Mouse (Mus musculus) small intestine, adult 2 months (tissue): ENCODE measurements around the gene Acvr1b. TPM values are rescaled to one million over a fixed set of nuclear protein-coding genes. Genes with fewer than 3 reads are reported as not detected.
A peak's percentile ranks its signal among the peaks of the same experiment; 100 is the strongest.

Experiments
- H3K27ac ChIP-seq: fragments of 200-500 bp; 2 replicates; pipeline ENCODE4 v1.5.1; 2012; ENCODE audit warnings: low read depth, low read length, control low read depth, inconsistent platforms; ENCODE audit not compliant: insufficient read depth
- H3K27me3 ChIP-seq: fragments of 200-500 bp; 2 replicates; pipeline ENCODE4 v1.6.1; 2012; ENCODE audit warnings: mild to moderate bottlenecking, moderate library complexity, low read length, inconsistent platforms; ENCODE audit not compliant: control insufficient read depth, insufficient read depth
- H3K36me3 ChIP-seq: fragments of 200-500 bp; 2 replicates; pipeline ENCODE4 v1.6.1; 2012; ENCODE audit warnings: mild to moderate bottlenecking, low read length, control low read depth, inconsistent platforms; ENCODE audit not compliant: control insufficient read depth, insufficient read depth
- H3K4me1 ChIP-seq: fragments of 200-500 bp; 2 replicates; pipeline ENCODE4 v1.6.1; 2012; ENCODE audit warnings: low read length, inconsistent platforms, mixed read lengths; ENCODE audit not compliant: control insufficient read depth, insufficient read depth, insufficient read length
- H3K4me3 ChIP-seq: fragments of 200-500 bp; 2 replicates; pipeline ENCODE4 v1.5.1; 2012; ENCODE audit warnings: low read depth, mild to moderate bottlenecking, control low read depth, inconsistent platforms, low read length, moderate library complexity
- CTCF ChIP-seq: fragments of 200-500 bp; IDR thresholded peaks from 2 replicates; pipeline ENCODE4 v1.5.1; 2012; ENCODE audit warnings: low read depth, mild to moderate bottlenecking, control low read depth, inconsistent platforms, low read length, moderate library complexity, mixed read lengths; ENCODE audit not compliant: insufficient replicate concordance, insufficient read length; ENCODE audit errors: extremely low read depth
- POLR2A ChIP-seq: fragments of 200-500 bp; IDR thresholded peaks from 2 replicates; pipeline ENCODE4 v1.6.1; 2012; ENCODE audit warnings: low read depth, mild to moderate bottlenecking, control low read depth, inconsistent platforms, low read length, moderate library complexity
- WGBS: fragments of 180-500 bp; shearing (Covaris S2); methylation state at CpG from one replicate; pipeline ENCODE4 v1.1.7; 2018; 5-methylcytosine and 5-hydroxymethylcytosine counted together
- polyA plus RNA-seq: library from polyadenylated mRNA; depleted of rRNA; stranded (reverse); fragments of >200 nt; gene quantifications from 2 replicates; pipeline ENCODE4 v1.2.3, GENCODE M21; 2012

The Acvr1b gene
- polyA plus RNA-seq, 1 experiment: 46.0 TPM

DNA sequence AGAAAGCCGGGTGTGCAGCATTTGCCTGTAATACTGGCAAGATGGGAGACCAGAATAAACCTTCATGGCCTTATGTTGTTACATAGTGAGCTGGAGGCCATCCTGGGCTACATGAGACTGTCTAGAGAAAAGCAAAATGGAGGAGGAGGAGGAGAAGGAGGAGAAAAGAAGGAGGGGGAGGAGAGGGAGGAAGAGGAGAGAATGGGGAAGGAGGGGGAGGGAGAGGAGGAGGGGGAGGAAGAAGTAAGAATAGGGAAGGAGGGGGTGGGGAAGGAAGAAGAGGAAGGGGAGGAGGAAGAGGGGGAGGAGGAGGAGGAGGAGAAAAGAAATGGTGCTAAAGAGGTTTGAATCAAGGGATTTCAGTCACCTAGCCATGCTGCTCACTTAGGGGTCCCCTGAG lies 13.7 kb upstream of the Acvr1b start:
- no peak overlapping the region for H3K27ac ChIP-seq
- no peaks in the 10 kb centered on the region for H3K36me3 ChIP-seq
- TF ChIP-seq CTCF (no peak), POLR2A (no peak)
- 54% methylated on average over 1 of the region's 1 CpGs for WGBS
- H3K4me1 ChIP-seq: peaks cover 14% of the 10 kb centered on the region
- H3K27me3 ChIP-seq: no peaks in the 10 kb centered on the region
- H3K4me3 ChIP-seq: no peak overlapping the region

DNA sequence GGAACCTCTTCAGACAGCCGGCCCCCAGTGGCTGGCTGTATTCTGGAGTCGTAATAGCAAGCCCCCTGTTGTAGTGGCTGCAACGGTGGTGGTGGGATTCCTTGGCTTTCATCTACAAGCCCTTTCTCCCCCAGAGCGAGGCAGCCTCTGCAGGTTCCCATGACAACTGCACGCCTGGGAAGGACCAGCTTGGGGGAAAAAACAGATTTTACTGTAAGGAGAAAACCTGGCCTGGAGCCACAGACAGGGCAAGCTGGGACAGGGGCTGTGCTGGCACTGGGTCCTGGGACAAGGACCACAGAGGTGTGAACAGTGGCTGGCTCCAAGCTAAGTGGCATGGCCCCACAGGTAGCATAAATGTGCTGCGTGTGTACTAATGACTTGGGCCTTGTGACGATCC lies 13.3 kb upstream of the Acvr1b start:
- Histone ChIP-seq H3K4me1 (peaks cover 14% of the 10 kb centered on the region), H3K27me3 (no peaks in the 10 kb centered on the region), H3K36me3 (no peaks in the 10 kb centered on the region), H3K4me3 (no peak overlapping the region), H3K27ac (no peak overlapping the region)
- WGBS: 83% methylated on average over 7 of the region's 7 CpGs
- no peak for TF ChIP-seq POLR2A
- no peak for TF ChIP-seq CTCF

DNA sequence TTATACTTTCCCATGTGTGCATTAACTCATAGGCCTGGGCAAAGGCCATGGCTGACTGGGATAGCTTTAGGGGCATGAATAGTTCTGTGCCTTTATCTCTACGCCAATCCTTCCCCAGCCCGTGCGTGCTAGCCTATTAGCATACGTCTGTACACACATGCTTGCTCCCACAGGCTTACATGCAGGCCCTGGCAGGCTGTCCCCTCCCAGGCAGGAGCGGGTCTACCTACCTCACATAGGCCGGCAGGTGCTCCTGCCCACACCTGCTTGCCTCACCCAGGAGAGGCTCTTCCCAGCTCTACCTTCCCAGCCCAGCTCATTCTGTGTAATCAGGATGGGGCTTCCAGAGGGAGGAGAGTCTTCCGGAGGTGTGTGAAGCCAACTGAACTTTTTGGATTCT lies 12.3 kb upstream of the Acvr1b start:
- 25% methylated on average over 7 of the region's 7 CpGs for WGBS
- H3K27ac ChIP-seq: peak overlapping the region; percentile 20
- TF ChIP-seq CTCF (no peak), POLR2A (no peak)

DNA sequence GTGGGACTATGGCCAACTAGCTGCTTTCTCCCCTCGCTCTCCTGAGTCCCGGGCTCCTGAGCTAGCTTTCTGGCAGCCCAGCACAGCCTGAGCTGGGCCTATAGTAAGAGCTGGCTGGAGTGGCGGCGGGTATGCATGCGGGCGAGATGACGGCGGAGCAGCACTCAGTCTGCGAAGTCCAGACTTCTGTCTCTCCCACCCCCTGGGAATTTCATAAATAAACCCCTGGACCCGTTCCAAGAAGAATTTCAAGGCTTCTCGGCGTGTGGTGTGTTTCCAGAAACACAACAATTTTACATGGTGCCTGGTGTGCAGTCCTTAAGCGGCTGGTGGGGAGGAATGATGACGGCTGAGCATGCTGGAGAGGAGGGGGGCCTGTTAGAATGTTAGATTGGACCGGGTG lies 10.8 kb upstream of the Acvr1b start:
- Histone ChIP-seq H3K27me3 (no peaks in the 10 kb centered on the region), H3K27ac (no peak overlapping the region), H3K4me3 (peak overlapping the region; percentile 2; the same call in 1 of the 2 replicates), H3K36me3 (no peaks in the 10 kb centered on the region), H3K4me1 (peaks cover 26% of the 10 kb centered on the region)
- WGBS: 27% methylated on average over 15 of the region's 15 CpGs
- TF ChIP-seq POLR2A: no peak
- no peak for TF ChIP-seq CTCF

More for the DNA sequence above, 12.3 kb upstream of the Acvr1b start:
- Histone ChIP-seq H3K27me3 (no peaks in the 10 kb centered on the region), H3K4me1 (peaks cover 20% of the 10 kb centered on the region), H3K36me3 (no peaks in the 10 kb centered on the region), H3K4me3 (no peak overlapping the region)

DNA sequence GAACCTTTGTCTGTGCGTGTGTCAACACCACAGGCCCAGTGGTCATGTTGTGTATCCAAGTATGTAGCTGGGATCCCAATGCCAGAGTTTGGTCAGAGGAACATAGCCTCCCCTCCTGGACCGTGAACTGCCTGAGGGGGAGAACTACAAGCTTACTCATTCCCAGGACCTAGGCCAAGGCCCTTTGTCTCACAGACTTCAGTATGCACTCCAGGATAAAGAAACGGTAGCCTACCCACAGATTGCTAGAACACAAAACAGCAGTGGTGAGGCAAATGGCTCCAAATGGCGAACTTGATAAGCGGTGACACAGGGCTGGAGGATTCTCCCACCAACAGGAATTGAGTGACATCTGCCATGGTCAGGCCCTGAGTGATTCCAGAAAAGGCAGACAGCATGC lies 10.0 kb upstream of the Acvr1b start:
- peak overlapping the region; percentile 93 for H3K27ac ChIP-seq
- 34% methylated on average over 5 of the region's 5 CpGs for WGBS

DNA sequence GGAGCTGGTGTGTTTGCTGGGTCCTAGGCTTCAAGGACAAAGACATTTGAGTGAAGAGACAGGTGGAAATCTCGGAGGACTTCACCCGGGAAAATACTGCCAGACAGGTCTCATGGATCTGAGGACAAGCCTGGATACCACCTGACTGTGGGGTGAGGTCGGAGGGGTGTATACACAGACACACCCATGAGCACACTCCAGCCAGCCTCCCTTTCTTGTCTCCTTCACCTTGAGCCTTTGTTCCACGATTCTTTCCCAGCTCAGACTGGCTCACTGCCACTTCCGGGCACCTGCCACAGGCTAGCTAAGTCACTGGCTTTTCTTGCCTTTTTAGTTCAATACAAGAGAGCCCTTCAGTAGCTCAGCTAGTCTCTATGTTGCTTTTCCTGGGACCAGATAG lies 9.6 kb upstream of the Acvr1b start:
- H3K36me3 ChIP-seq: no peaks in the 10 kb centered on the region
- H3K4me1 ChIP-seq: peaks cover 26% of the 10 kb centered on the region
- WGBS: 22% methylated on average over 5 of the region's 5 CpGs
- H3K27me3 ChIP-seq: no peaks in the 10 kb centered on the region
- H3K27ac ChIP-seq: peak overlapping the region; percentile 93
- TF ChIP-seq POLR2A (no peak), CTCF (no peak)
- H3K4me3 ChIP-seq: peak overlapping the region; percentile 31

More for the DNA sequence above, 10.0 kb upstream of the Acvr1b start:
- peak overlapping the region; percentile 31 for H3K4me3 ChIP-seq
- H3K36me3 ChIP-seq: no peaks in the 10 kb centered on the region
- H3K4me1 ChIP-seq: peaks cover 26% of the 10 kb centered on the region
- TF ChIP-seq POLR2A: no peak
- TF ChIP-seq CTCF: no peak
- H3K27me3 ChIP-seq: no peaks in the 10 kb centered on the region

DNA sequence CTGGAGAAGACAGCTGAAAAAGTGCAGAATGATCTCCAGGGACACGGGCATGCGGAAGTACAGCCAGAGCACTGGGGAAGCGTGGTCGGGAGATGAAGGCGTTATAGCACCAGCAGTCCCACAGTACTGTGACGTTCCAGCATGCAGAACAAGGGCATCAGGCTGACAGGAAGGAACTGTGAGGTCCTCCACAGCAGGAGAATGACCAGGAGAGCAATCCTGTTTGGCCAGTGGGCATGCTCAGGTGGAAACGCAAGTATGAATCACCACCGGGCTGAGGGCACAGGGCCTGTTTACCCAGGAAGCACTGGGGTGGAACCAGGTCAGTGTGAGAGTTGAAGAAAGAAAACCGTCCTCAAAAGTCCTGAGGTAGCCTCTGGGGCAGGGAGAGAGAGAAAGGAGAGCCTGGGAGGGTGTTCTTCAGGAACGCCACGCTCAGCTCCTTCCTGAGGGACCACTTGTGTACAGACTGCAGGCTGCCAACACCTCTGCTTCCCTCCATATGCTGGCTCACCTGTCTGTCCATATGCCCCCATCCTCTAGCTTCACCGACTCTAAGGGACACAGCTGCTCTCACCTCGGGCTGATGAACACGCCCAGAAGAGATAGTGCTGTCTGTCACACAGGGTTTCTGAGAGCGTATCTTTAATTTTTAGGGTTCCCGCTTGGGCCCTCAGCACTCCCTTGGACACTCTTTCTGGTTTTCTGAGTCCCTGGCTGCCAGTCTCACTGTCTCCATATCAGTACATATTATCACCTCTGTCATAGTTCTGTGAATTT lies 8.0 kb upstream of the Acvr1b start:
- no peaks in the 10 kb centered on the region for H3K36me3 ChIP-seq
- peaks cover 24% of the 10 kb centered on the region for H3K4me1 ChIP-seq
- H3K4me3 ChIP-seq: 0 out of 2 replicates have a peak overlapping the region, but pooled peaks have one; percentile 18
- 29% methylated on average over 16 of the region's 16 CpGs for WGBS
- peak overlapping the region; percentile 91 for H3K27ac ChIP-seq
- H3K27me3 ChIP-seq: no peaks in the 10 kb centered on the region
- TF ChIP-seq CTCF (no peak), POLR2A (no peak)
